Mouse (Mus musculus) c-Kit-negative CD71-positive TER-119-positive erythroid progenitor cells, embryonic 14.5 days (primary cell): ENCODE data around the gene Mtch2.
"Not testable (repeated sequence)": the region's sequence is repeated elsewhere in the genome, so short reads cannot be mapped to it uniquely, and the experiment has no call there.

Experiments
- DNase-seq: peaks from one replicate; pipeline ENCODE4 v3.0.0-alpha.2; 2013; ENCODE audit warnings: low read depth, low spot score

Gene Mtch2

GRCm38 (mm10) chr2:90864184-90864583, 17.2 kb downstream of the Mtch2 start:
- no peak for DNase-seq

- DNase-seq, result peak; percentile 73
Observed at GRCm38 (mm10) chr2:90866524-90866923, 19.6 kb downstream of the Mtch2 start.

GRCm38 (mm10) chr2:90870136-90870601, 23.2 kb downstream of the Mtch2 start:
- DNase-seq, result no peak

GRCm38 (mm10) chr2:90871180-90871961, 24.4 kb downstream of the Mtch2 start:
- DNase-seq, result no peak

DNA sequence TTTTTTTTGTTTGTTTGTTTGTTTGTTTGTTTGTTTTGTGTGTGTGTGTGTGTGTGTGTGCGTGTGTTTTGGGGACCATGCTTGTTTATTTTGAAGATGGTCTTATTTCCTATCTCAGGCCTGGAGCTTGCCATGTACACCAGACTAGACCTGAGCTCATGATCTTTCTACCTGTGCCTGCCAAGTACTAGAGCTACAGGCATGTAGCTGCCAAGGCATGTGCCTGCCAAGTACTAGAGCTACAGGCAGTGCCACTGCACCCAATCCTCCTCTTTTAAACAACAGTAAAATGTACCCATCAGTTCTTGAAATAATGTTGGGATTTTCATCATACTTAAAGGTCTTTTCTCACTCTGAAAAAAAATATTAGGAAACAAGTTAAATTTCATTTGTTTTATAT, 27.1 kb downstream of the Mtch2 start:
- no peak for DNase-seq

- no peak for DNase-seq
Observed at GRCm38 (mm10) chr2:90875239-90875638, 28.3 kb downstream of the Mtch2 start.

GRCm38 (mm10) chr2:90877584-90878259, 30.8 kb downstream of the Mtch2 start:
- no peak for DNase-seq

DNA sequence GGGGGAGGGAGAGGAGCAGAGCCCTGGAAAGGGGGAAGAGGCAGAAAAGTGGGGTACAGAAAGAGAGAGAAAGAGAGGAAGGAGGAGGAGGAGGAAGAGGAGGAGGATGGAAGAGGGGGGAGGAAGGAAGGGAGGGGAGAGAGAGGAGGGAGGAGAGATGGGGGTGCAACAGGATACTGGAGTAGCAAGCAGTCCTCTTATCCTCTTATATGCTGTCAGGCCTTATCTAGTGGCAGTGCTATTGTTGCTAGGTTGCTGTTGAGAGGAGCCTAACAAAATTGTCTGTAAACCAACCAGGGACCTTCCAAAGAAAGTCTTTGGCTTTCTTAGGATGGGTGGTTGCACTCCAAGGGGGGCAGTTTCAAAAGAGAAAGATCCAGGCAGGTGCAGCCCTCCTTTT, 32.5 kb downstream of the Mtch2 start:
- DNase-seq, result no peak

DNA sequence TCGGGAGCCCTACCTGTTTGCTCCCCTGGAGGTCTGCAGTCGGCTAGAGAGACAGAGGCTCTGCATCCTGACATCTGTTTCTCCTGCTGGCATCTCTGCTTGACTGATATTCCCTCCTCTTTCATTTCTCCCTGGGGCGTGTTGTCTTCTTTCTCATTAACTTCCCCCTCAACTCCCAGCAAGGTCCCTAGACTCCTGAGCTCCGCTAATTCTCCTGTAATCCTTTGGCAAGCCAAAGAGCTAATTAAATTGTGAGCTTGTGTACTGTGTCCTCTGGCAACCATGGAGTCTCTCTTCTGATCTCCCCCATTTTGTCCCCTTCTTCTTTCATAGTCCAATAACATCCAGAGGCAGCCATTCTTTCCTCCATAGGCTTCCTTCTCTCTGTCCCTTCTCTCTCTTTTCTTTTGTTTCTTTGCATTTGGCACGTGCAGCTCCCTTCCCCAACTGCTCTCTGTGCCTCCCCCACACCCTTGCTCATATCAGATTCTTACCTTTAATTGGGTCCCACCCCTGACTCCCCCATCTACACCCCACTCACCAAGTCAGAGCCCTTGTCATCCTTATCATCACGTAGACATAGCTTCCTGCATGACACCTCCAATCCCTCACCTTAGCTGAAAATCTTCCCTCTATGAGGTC, 33.3 kb downstream of the Mtch2 start:
- no peak for DNase-seq

DNA sequence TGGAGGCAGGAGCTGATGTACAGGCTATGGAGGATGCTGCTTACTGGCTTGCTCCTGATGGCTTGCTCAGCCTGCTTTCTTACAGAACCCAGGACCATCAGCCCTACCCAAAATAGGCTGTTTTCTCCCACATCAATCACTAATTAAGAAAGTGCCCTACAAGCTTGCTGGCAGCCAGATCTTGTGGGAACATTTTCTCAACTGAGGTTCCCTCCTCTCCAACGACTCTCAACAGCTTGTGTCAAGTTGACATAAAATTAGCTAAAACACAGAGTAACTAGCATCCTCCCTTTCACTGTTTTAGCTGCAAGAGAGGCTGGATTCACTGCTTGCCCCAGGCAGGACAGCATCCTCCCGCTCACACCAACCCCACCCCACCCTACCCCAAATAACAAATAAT, 34.9 kb downstream of the Mtch2 start:
- DNase-seq, result no peak

DNA sequence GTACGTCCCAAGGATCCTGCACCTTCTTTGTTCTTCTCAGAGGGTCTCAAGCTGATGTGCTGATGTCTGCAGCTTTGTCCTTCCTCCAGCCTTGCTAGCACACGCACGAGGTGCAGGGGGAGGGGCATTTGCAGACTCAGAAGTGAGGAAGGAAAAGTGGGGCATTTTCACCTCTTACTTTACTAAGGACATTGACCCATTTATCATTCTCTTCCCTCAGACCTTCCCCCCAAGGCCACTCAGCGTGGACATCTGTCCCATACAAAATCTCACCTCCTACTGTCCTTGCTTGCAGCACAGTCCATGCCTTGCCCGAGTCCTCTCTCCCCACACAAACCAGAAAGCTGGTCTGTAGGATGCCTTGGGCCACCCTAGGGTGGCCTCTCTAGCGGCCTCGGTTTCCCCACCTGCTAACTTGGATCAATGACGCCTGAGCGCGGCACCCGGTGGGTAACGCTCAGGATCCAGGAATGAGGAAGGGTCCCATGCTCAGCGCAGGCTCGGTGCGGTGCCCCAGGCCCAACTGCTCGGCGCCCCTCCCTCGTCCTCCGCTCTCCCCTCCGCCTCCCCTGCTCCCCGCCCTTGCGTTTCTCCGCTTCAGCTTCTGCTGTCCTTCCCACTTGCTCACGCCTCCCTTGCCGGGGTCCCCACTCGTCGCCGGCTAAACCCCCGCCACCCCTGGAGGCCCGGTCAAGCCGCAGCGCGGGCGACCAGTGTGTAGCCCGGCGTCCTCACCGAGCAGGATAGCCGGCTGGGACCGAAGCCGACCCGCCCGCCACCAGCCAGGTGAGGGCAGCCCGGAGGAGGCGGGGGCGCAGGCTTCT, 38.5 kb downstream of the Mtch2 start, which contains the start of gene C1qtnf4:
Gene C1qtnf4, plus strand, starts transcription at position 643 of the 824 bp plus-strand sequence.
- no peak for DNase-seq

GRCm38 (mm10) chr2:90886436-90886835, 39.5 kb downstream of the Mtch2 start:
- DNase-seq, result no peak

DNA sequence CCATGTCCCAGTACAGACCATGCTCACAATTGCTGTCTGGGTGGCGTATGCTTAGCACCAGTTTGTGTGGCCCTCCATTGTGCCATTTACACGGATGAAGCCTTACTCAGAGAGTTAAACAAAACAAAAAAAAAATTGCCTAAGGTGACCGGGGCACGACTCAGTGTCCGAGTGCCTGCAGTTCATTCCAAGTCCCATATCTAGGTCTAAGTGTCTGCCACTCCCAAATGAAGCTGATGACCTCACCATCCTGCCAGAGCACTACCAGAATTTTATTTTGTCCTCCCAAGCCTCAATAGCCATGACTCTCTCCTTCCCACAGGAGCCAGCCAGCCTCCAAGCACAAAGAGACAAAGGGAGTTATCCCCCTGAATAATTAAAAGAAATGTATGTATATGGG, 40.7 kb downstream of the Mtch2 start:
- DNase-seq, result no peak

DNA sequence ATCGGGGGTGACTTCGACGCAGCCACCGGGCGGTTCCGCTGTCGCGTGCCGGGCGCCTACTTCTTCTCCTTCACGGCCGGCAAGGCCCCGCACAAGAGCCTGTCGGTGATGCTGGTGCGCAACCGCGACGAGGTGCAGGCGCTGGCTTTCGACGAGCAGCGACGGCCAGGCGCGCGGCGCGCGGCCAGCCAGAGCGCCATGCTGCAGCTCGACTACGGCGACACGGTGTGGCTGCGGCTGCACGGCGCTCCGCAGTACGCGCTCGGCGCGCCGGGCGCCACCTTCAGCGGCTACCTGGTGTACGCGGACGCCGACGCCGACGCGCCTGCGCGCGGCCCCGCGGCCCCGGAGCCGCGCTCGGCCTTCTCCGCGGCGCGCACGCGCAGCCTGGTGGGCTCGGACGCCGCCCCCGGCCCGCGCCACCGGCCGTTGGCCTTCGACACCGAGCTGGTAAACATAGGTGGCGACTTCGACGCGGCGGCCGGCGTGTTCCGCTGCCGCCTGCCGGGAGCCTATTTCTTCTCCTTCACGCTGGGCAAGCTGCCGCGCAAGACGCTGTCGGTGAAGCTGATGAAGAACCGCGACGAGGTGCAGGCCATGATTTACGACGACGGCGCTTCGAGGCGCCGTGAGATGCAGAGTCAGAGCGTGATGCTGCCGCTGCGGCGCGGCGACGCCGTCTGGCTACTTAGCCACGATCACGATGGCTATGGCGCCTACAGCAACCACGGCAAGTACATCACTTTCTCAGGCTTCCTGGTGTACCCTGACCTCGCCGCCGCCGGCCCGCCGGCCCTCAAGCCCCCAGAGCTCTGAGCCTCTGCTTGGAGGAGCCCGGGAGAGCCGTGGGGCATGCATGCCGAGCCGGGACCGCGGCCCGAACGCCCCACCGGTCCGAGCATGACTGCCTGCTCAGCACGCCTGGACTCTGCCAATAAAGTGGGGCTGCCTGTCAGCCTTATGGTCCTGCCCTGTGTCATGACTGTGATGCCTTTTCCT, 42.9 kb downstream of the Mtch2 start:
- no peak for DNase-seq

- DNase-seq, result peak; percentile 66
Observed at GRCm38 (mm10) chr2:90893673-90894298, 46.8 kb downstream of the Mtch2 start.

DNA sequence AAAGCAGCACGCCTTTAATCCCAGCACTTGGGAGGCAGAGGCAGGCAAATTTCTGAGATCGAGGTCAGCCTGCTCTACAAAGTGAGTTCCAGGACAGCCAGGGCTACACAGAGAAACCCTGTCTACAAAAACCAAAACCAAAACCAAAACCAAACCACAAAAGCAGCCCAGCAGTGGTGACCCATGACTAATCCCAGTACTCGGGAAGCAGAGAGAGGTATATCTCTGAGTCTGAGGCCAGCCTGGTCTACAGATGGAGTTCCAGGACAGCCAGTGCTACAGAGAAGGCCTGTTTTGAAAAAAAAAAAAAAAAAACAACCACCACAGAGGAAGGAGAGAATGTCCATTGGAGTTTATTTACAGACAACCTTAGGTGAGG, 47.3 kb downstream of the Mtch2 start:
- DNase-seq, result not testable (repeated sequence)

- no peak for DNase-seq
Observed at GRCm38 (mm10) chr2:90903398-90903797, 56.4 kb downstream of the Mtch2 start.

DNA sequence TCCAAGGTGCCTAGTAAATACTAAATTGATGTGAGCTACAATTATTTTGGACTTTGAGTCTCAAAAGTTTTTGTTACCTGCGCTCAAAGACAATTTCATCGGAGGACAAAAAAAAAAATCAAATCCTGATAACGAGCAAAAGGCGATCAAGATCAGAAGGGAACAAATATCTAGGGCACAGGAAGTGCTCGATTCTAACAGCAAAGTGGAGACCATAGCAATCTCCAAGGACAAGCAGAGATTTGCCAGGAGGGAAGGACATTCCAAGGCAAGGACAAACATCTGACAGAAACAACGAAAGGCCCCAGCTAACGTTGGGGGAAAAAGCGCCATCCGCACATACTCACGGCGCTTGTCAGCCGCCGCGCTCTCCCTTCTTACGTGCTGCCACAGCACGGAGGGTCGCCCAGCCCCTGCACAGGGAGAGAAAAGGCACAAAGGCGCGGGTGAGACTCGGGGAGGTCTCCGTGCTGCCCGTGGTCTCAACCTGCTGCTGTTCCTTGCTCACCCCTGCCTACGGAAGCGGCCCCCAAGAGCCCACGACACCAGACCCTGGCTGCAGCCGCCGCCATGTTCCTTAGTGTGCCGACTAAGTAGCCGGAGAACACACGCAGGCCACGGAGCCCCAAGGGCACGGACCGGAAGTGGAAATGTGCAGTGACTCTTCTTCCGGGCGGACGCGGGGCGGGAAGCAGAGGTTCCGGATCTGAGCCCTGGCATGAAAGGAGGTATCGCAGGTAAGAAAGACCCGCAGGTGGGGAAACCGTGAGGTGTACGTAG, 57.3 kb downstream of the Mtch2 start, which contains the start of the genes Kbtbd4 and Ndufs3:
Gene Kbtbd4, plus strand, starts transcription at position 665 of the 780 bp plus-strand sequence.
Gene Ndufs3, minus strand, starts transcription at position 752 of the 780 bp plus-strand sequence.
- DNase-seq, result peak; percentile 84

DNA sequence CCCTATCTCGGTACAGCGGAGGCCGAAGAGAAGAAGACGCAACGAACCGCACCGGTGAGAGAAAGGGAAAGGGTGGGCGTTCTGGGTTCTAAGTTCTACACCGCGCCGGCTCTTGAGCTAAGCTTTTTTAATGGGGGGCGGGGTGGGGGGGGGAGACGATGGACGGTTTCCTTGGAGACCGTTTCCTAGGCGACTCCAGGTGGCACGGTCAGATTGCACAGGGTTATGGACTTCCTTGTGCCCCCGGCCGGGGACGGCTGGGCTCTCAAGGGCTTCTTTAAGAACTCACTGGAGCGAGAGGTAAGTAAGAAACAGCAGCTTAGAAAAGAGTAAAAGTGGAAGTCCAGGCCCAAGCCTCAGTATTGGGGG, 57.9 kb downstream of the Mtch2 start:
- no peak for DNase-seq
